Comparison of ENCODE assay signal across 11 mouse cellular contexts in the genomic region with DNA sequence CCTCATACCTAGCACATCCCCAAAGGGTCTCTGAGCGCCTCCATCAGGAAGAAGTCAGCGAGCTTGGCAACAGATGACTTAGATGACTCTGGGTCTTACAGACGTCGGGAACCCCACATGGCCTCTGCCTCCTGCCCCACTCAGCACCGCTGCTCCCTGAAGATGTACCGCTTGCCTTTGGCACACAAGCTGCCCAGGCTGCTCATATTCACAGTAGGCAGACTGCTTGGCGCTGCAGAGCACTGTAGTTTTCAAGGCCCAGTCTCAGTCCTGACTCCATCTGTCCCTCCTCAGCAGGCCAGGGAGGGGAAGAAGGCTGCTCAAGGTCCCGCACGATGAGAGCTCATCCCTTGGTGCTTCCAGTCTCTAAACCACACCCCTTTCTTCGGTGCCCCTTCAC. TPM values are rescaled to one million over a fixed set of nuclear protein-coding genes. Genes with fewer than 3 reads are reported as not detected.
DNase-seq lines count a peak whose midpoint lies in the region; ATAC-seq and TF ChIP-seq lines count a peak whose summit lies in the region.
"Had no signal": no experiment of that assay in that cellular context is flagged by ENCODE, and none has a peak within 500 bp of the region (broad histone marks: within the 10 kb centered on the region; RNA-seq: fewer than 3 reads in every experiment).

No protein-coding gene starts in this region.

- H3K9ac ChIP-seq in forebrain, embryonic 12.5 days: 0 out of 2 replicates have a peak overlapping the region, but pooled peaks have one; percentile 4
- H3K9ac ChIP-seq in forebrain, embryonic 14.5 days (ENCODE audit: low read length): no peak overlapping the region
- H3K9ac ChIP-seq in hindbrain, embryonic 15.5 days: peak overlapping the region; percentile 26; the same call in 1 of the 2 replicates
- no peak overlapping the region for H3K9ac ChIP-seq in hindbrain, embryonic 16.5 days (ENCODE audit: low read depth, low read length)
- H3K9ac ChIP-seq: lung, embryonic 14.5 days; neural tube, embryonic 15.5 days had no signal

- peaks cover 38% of the 10 kb centered on the region for H3K36me3 ChIP-seq in forebrain, embryonic 12.5 days (replicated peaks)
- peaks cover 37% of the 10 kb centered on the region for H3K36me3 ChIP-seq in forebrain, embryonic 14.5 days (ENCODE audit: control insufficient read depth, insufficient read depth, low read length)
- H3K36me3 ChIP-seq in hindbrain, embryonic 15.5 days: peaks cover 26% of the 10 kb centered on the region
- peaks cover 11% of the 10 kb centered on the region for H3K36me3 ChIP-seq in hindbrain, embryonic 16.5 days (ENCODE audit: control insufficient read depth, insufficient read depth, low read length)
- H3K36me3 ChIP-seq in thymus, adult 2 months (ENCODE audit: control insufficient read depth, insufficient read depth, low read length): peaks cover 18% of the 10 kb centered on the region; the same call in 1 of the 2 replicates

- no peak for ATAC-seq in forebrain, embryonic 12.5 days (ENCODE audit: low FRiP score)
- ATAC-seq in forebrain, embryonic 14.5 days: no peak
- no peak for ATAC-seq in hindbrain, embryonic 15.5 days (ENCODE audit: low FRiP score, low read depth)
- no peak for ATAC-seq in hindbrain, embryonic 16.5 days

- TF ChIP-seq CTCF in thymus, adult 2 months (IDR thresholded peaks at IDR 0.05; ENCODE audit: borderline replicate concordance, control insufficient read depth, extremely low read depth, insufficient read depth, low read length, poor library complexity): no peak

- no peaks in the 10 kb centered on the region for H3K9me3 ChIP-seq in forebrain, embryonic 12.5 days
- H3K9me3 ChIP-seq in forebrain, embryonic 14.5 days (replicated peaks; ENCODE audit: control insufficient read depth, low read length): no peaks in the 10 kb centered on the region
- H3K9me3 ChIP-seq in hindbrain, embryonic 15.5 days: no peaks in the 10 kb centered on the region
- no peaks in the 10 kb centered on the region for H3K9me3 ChIP-seq in hindbrain, embryonic 16.5 days (ENCODE audit: control insufficient read depth, low read length)
- H3K9me3 ChIP-seq: neural tube, embryonic 15.5 days had no signal

- peaks cover 32% of the 10 kb centered on the region for H3K4me1 ChIP-seq in forebrain, embryonic 12.5 days
- peaks cover 16% of the 10 kb centered on the region for H3K4me1 ChIP-seq in forebrain, embryonic 14.5 days (ENCODE audit: control insufficient read depth, insufficient read depth, low read length)
- peaks cover 39% of the 10 kb centered on the region for H3K4me1 ChIP-seq in hindbrain, embryonic 15.5 days (replicated peaks)
- H3K4me1 ChIP-seq in hindbrain, embryonic 16.5 days (ENCODE audit: control insufficient read depth, insufficient read depth, low read depth, low read length): peaks cover 32% of the 10 kb centered on the region
- peaks cover 32% of the 10 kb centered on the region for H3K4me1 ChIP-seq in thymus, adult 2 months (replicated peaks; ENCODE audit: control insufficient read depth, insufficient read depth, low read length)

- DNase-seq in forebrain, embryonic 14.5 days (ENCODE audit: low spot score): no peak
- DNase-seq in thymus, postnatal 25 days: peak; percentile 27
- DNase-seq in thymus, adult 2 months: no peak
- no peak for DNase-seq in urinary bladder, postnatal 36 days (ENCODE audit: low spot score in 2 of 2)
- no peak for DNase-seq in liver
- DNase-seq: kidney, postnatal 25 days; lung, embryonic 14.5 days had no signal

- no peak overlapping the region for H3K4me3 ChIP-seq in forebrain, embryonic 12.5 days (replicated peaks)
- no peak overlapping the region for H3K4me3 ChIP-seq in forebrain, embryonic 14.5 days (ENCODE audit: low read depth, low read length)
- H3K4me3 ChIP-seq in hindbrain, embryonic 15.5 days: no peak overlapping the region
- no peak overlapping the region for H3K4me3 ChIP-seq in hindbrain, embryonic 16.5 days (ENCODE audit: low read length)
- H3K4me3 ChIP-seq in thymus, adult 2 months (ENCODE audit: control insufficient read depth, insufficient read depth, low read length): no peak overlapping the region

- no peak overlapping the region for H3K27ac ChIP-seq in forebrain, embryonic 12.5 days
- no peak overlapping the region for H3K27ac ChIP-seq in forebrain, embryonic 14.5 days (ENCODE audit: low read depth, low read length)
- no peak overlapping the region for H3K27ac ChIP-seq in hindbrain, embryonic 15.5 days (replicated peaks)
- H3K27ac ChIP-seq in hindbrain, embryonic 16.5 days (ENCODE audit: low read depth, low read length): no peak overlapping the region
- H3K27ac ChIP-seq in thymus, adult 2 months (ENCODE audit: control insufficient read depth, insufficient read depth, low read length): no peak overlapping the region
- H3K27ac ChIP-seq: neural tube, embryonic 15.5 days had no signal

- no peaks in the 10 kb centered on the region for H3K27me3 ChIP-seq in forebrain, embryonic 12.5 days
- no peaks in the 10 kb centered on the region for H3K27me3 ChIP-seq in forebrain, embryonic 14.5 days (replicated peaks; ENCODE audit: control insufficient read depth, insufficient read depth, low read length)
- H3K27me3 ChIP-seq in hindbrain, embryonic 15.5 days: no peaks in the 10 kb centered on the region
- H3K27me3 ChIP-seq in hindbrain, embryonic 16.5 days (replicated peaks; ENCODE audit: control insufficient read depth, insufficient read depth, low read length): no peaks in the 10 kb centered on the region
- H3K27me3 ChIP-seq in thymus, adult 2 months (ENCODE audit: control insufficient read depth, insufficient read depth, low read length): no peaks in the 10 kb centered on the region
- H3K27me3 ChIP-seq: neural tube, embryonic 15.5 days had no signal

- H3K4me2 ChIP-seq in forebrain, embryonic 12.5 days: no peak overlapping the region
- no peak overlapping the region for H3K4me2 ChIP-seq in forebrain, embryonic 14.5 days (ENCODE audit: low read length)
- no peak overlapping the region; the same call in 1 of the 2 replicates for H3K4me2 ChIP-seq in hindbrain, embryonic 15.5 days
- no peak overlapping the region for H3K4me2 ChIP-seq in hindbrain, embryonic 16.5 days (ENCODE audit: low read length)

- WGBS in forebrain, embryonic 12.5 days: 88% methylated on average over 10 of the region's 10 CpGs
- 90% methylated on average over 10 of the region's 10 CpGs for WGBS in forebrain, embryonic 14.5 days
- 85% methylated on average over 10 of the region's 10 CpGs for whole genome bisulfite sequencing in hindbrain, embryonic 15.5 days
- whole genome bisulfite sequencing in hindbrain, embryonic 16.5 days: 79% methylated on average over 10 of the region's 10 CpGs
- 91% methylated on average over 10 of the region's 10 CpGs for WGBS in thymus, adult 2 months

- no peak for TF ChIP-seq POLR2A in thymus, adult 2 months (IDR thresholded peaks at IDR 0.05; ENCODE audit: control insufficient read depth, extremely low read depth, insufficient read depth, low read length, poor library complexity)

RNA-seq across cellular contexts. Expression of a gene that starts 2.5 kb away (rescaled TPM):
- polyA plus RNA-seq in forebrain, embryonic 12.5 days (2016; fragmentation: Nextera tagmentation; extraction: Ambion mirVana): 257 and 260 TPM in 2 replicates
- polyA plus RNA-seq in forebrain, embryonic 14.5 days (2014; fragmentation: Nextera tagmentation; extraction: Ambion mirVana): 255 and 263 TPM in 2 replicates
- polyA plus RNA-seq in hindbrain, embryonic 15.5 days (2015; fragmentation: Nextera tagmentation; extraction: Ambion mirVana): 301 and 311 TPM in 2 replicates
- polyA plus RNA-seq in hindbrain, embryonic 16.5 days (2015; fragmentation: Nextera tagmentation; extraction: Ambion mirVana): 301 and 318 TPM in 2 replicates
- 112 and 133 TPM in 2 replicates for polyA plus RNA-seq in thymus, adult 2 months (2012; rRNA removed)

RNA-seq across cellular contexts. Expression of a gene that starts 2.7 kb away (rescaled TPM):
- polyA plus RNA-seq in forebrain, embryonic 12.5 days (2016; fragmentation: Nextera tagmentation; extraction: Ambion mirVana): 48.3 and 50.8 TPM in 2 replicates
- polyA plus RNA-seq in forebrain, embryonic 14.5 days (2014; fragmentation: Nextera tagmentation; extraction: Ambion mirVana): 36.7 and 46.9 TPM in 2 replicates
- polyA plus RNA-seq in hindbrain, embryonic 15.5 days (2015; fragmentation: Nextera tagmentation; extraction: Ambion mirVana): 74.9 and 82.4 TPM in 2 replicates
- 38.5 and 72.7 TPM in 2 replicates for polyA plus RNA-seq in hindbrain, embryonic 16.5 days (2015; fragmentation: Nextera tagmentation; extraction: Ambion mirVana)
- 145 and 149 TPM in 2 replicates for polyA plus RNA-seq in thymus, adult 2 months (2012; rRNA removed)

RNA-seq across cellular contexts. Expression of a gene that starts 19.9 kb away (rescaled TPM):
- not detected in 2 replicates for polyA plus RNA-seq in forebrain, embryonic 12.5 days (2016; fragmentation: Nextera tagmentation; extraction: Ambion mirVana)
- not detected in 2 replicates for polyA plus RNA-seq in forebrain, embryonic 14.5 days (2014; fragmentation: Nextera tagmentation; extraction: Ambion mirVana)
- polyA plus RNA-seq in hindbrain, embryonic 15.5 days (2015; fragmentation: Nextera tagmentation; extraction: Ambion mirVana): not detected in 2 replicates
- polyA plus RNA-seq in hindbrain, embryonic 16.5 days (2015; fragmentation: Nextera tagmentation; extraction: Ambion mirVana): 0.36 TPM in 1 of 2 replicates, not detected in the other
- polyA plus RNA-seq in thymus, adult 2 months (2012; rRNA removed): 0.14 and 0.59 TPM in 2 replicates
- polyA plus RNA-seq: lung, embryonic 14.5 days; neural tube, embryonic 15.5 days had no signal

RNA-seq across cellular contexts. Expression of a gene that starts 25.1 kb away (rescaled TPM):
- polyA plus RNA-seq in forebrain, embryonic 12.5 days (2016; fragmentation: Nextera tagmentation; extraction: Ambion mirVana): not detected in 2 replicates
- polyA plus RNA-seq in forebrain, embryonic 14.5 days (2014; fragmentation: Nextera tagmentation; extraction: Ambion mirVana): not detected in 2 replicates
- not detected in 2 replicates for polyA plus RNA-seq in hindbrain, embryonic 15.5 days (2015; fragmentation: Nextera tagmentation; extraction: Ambion mirVana)
- polyA plus RNA-seq in hindbrain, embryonic 16.5 days (2015; fragmentation: Nextera tagmentation; extraction: Ambion mirVana): not detected in 2 replicates
- polyA plus RNA-seq in thymus, adult 2 months (2012; rRNA removed): 0.16 TPM in 1 of 2 replicates, not detected in the other
- polyA plus RNA-seq: lung, embryonic 14.5 days; neural tube, embryonic 15.5 days had no signal

RNA-seq across cellular contexts. Expression of a gene that starts 33.8 kb away (rescaled TPM):
- 113 and 125 TPM in 2 replicates for polyA plus RNA-seq in forebrain, embryonic 12.5 days (2016; fragmentation: Nextera tagmentation; extraction: Ambion mirVana)
- polyA plus RNA-seq in forebrain, embryonic 14.5 days (2014; fragmentation: Nextera tagmentation; extraction: Ambion mirVana): 58.3 and 64.2 TPM in 2 replicates
- polyA plus RNA-seq in hindbrain, embryonic 15.5 days (2015; fragmentation: Nextera tagmentation; extraction: Ambion mirVana): 68.2 and 77.1 TPM in 2 replicates
- polyA plus RNA-seq in hindbrain, embryonic 16.5 days (2015; fragmentation: Nextera tagmentation; extraction: Ambion mirVana): 58.8 and 66.0 TPM in 2 replicates
- polyA plus RNA-seq in thymus, adult 2 months (2012; rRNA removed): 41.6 and 48.9 TPM in 2 replicates

Comparison
In these comparisons a context has a peak if more than half of its experiments do, and no peak if none do; other contexts are left out.
1. H3K9ac ChIP-seq: peak in forebrain, embryonic 12.5 days (single experiment) and hindbrain, embryonic 15.5 days (single experiment); none in forebrain, embryonic 14.5 days (single experiment) and hindbrain, embryonic 16.5 days (single experiment).